In the genomic region with DNA sequence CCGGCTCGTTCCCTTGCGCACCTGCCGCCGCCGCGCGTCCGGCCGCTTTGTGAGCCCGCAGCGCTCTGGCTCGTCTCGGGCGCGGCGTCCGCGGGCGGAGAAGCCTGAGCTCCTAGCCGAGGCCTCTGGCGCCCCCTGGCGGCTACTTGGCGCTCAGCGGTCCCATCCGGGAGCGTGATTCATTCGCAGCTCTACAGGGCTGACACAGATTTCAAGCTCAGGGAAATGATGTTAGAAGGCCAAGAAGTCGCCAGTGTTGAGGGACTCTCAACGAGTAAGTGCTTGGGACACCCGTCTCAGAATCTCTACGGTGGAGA, we compare ENCODE assay signal across 9 mouse cellular contexts. TPM values are rescaled to one million over a fixed set of nuclear protein-coding genes. Genes with fewer than 3 reads are reported as not detected.
DNase-seq lines count a peak whose midpoint lies in the region; ATAC-seq lines count a peak whose summit lies in the region.
"Had no signal": no experiment of that assay in that cellular context is flagged by ENCODE, and none has a peak within 500 bp of the region (broad histone marks: within the 10 kb centered on the region; RNA-seq: fewer than 3 reads in every experiment).

A gene (minus strand): TSS at position 67 of the 317 bp plus-strand sequence.

- peak within 1 kb of the TSS; percentile 45 for H3K4me3 ChIP-seq in intestine, embryonic 16.5 days (ENCODE audit: low read length)

- ATAC-seq in intestine, embryonic 16.5 days = peak; percentile 71; the same call in 1 of the 2 replicates
- 0 out of 2 replicates have a peak, but pooled peaks have one; percentile 57 for ATAC-seq in megakaryocyte-erythroid progenitor cell, adult 5-6 weeks (replicated peaks; ENCODE audit: low FRiP score, low TSS enrichment, poor library complexity, severe bottlenecking)
- ATAC-seq in inflammation-experienced regulatory T-cells, adult 6 months = no peak

- under 1% methylated on average over 32 of the region's 32 CpGs for WGBS in intestine, embryonic 16.5 days

- peaks cover 6% of the 10 kb centered on the region for H3K4me1 ChIP-seq in intestine, embryonic 16.5 days (ENCODE audit: control insufficient read depth, insufficient read depth, low read length)

- H3K27me3 ChIP-seq in intestine, embryonic 16.5 days (replicated peaks; ENCODE audit: control insufficient read depth, insufficient read depth, low read length) = peaks cover 17% of the 10 kb centered on the region

- H3K36me3 ChIP-seq in intestine, embryonic 16.5 days (ENCODE audit: control insufficient read depth, insufficient read depth, low read length) = no peaks in the 10 kb centered on the region

- DNase-seq in adrenal gland, postnatal 4 days (ENCODE audit: low spot score in 2 of 2) = peak; percentile 70 to 80
- peak; percentile 94 for DNase-seq in embryo, embryonic 11 days
- peak; percentile 64 to 65 for DNase-seq in gastrocnemius, postnatal 36 days
- peak; percentile 87 to 91 for DNase-seq in left cerebral cortex, postnatal 10 days (ENCODE audit: extremely low spot score in 1 of 2, low spot score in 2 of 2)
- DNase-seq in right cerebral cortex, postnatal 36 days (ENCODE audit: low spot score in 2 of 2) = peak; percentile 87 to 88

- no peak within 1 kb of the TSS for H3K27ac ChIP-seq in intestine, embryonic 16.5 days (ENCODE audit: low read length)

- peak within 1 kb of the TSS; percentile 57 for H3K4me2 ChIP-seq in intestine, embryonic 16.5 days (ENCODE audit: low read depth, low read length)

- 0 out of 2 replicates have a peak within 1 kb of the TSS, but pooled peaks have one; percentile 40 for H3K9ac ChIP-seq in intestine, embryonic 16.5 days (ENCODE audit: low read depth, low read length)

- intact Hi-C loops in gastrocnemius, postnatal 36 days (cut with DNase I) = loop anchor here (5.0 kb wide), 1 partner anchor 431 kb away; no protein-coding TSS in a partner anchor
- intact Hi-C loops in left cerebral cortex, postnatal 10 days (cut with DNase I) = loop anchor here (5.0 to 10.0 kb wide), 5 partner anchors 66 to 626 kb away; no protein-coding TSS in a partner anchor

- H3K9me3 ChIP-seq in intestine, embryonic 16.5 days (ENCODE audit: control insufficient read depth, low read length) = no peaks in the 10 kb centered on the region

RNA-seq across cellular contexts. Expression of the gene that starts here (rescaled TPM):
- total RNA-seq in adrenal gland, postnatal 4 days (2021) = 10 to 100 TPM; 30.0 to 35.2 TPM
- 1 to 10 TPM in 1 of 2 experiments, under 1 TPM in 1; 0.30 to 1.2 TPM for total RNA-seq in gastrocnemius, postnatal 36 days (2021)
- polyA plus RNA-seq in intestine, embryonic 16.5 days (2015; fragmentation: Nextera tagmentation; extraction: Ambion mirVana) = 1.7 and 2.5 TPM in 2 replicates
- 100 to 1,000 TPM; 276 to 302 TPM for total RNA-seq in left cerebral cortex, postnatal 10 days (2021)
- not detected in 2 replicates for total RNA-seq in megakaryocyte-erythroid progenitor cell, adult 5-6 weeks (2014; fragmentation: Nextera tagmentation)
- not detected in 2 replicates for total RNA-seq in megakaryocyte-erythroid progenitor cell, adult 5-6 weeks (2017)
- polyA plus RNA-seq in inflammation-experienced regulatory T-cells, adult 6 months (2017; shearing (Covaris generic)) = not detected
- total RNA-seq: neutrophil, adult 5-6 weeks had no signal

Comparison
In these comparisons a context has a peak if more than half of its experiments do, and no peak if none do; other contexts are left out.
1. RNA of the gene that starts here (total RNA-seq): 276 to 302 TPM in left cerebral cortex, postnatal 10 days and 30.0 to 35.2 TPM in adrenal gland, postnatal 4 days; 0.30 to 1.2 TPM in gastrocnemius, postnatal 36 days and not detected in megakaryocyte-erythroid progenitor cell, adult 5-6 weeks; every median in the first group is over 10 times any median in the second.
2. RNA of the gene that starts here (total RNA-seq): 276 to 302 TPM in left cerebral cortex, postnatal 10 days; 30.0 to 35.2 TPM in adrenal gland, postnatal 4 days; every median in the first group is over 4 times any median in the second.
3. Peak in ATAC-seq in megakaryocyte-erythroid progenitor cell, adult 5-6 weeks; RNA of the gene not detected or under 1 TPM.
4. Peak in every context shown above with its lines, with median percentiles within 50 percentile points of each other: DNase-seq.